Mouse (Mus musculus): ENCODE measurements around the gene Washc3.

Gene Washc3

DNA sequence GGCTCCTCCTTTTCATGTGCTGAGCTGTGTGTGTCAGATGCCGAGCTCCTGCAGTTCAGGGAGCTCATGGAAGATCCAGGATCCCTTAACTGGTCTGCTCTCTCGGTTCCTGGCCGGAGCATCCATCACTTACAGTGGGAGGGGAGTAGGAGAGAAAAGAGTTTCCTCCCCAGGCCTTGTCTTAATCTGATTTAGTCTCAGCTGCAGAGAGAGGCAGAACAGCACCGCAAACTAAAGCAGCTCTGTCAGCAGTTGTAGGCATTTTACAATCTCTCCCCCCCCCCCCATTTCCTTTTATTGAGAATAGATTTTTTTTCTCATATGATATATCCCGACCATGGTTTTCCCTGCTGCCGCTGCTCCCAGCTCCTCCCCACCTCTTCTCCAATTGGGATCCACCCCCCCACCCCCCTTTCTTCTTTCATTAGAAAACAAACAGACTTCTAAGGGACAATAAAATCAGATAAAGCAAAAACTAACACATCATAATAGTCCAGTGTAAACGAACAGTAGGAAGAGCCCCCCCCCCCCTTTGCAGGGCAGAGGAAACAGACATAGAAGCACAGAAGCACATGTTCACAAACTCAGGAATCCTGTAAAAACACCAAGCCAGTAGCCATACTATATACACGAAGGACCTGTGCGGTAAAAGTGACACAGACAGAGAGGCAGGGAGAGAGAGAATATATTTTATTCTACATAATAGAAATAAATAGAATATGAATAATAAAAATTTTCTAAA lies 51.4 kb downstream of the Washc3 start:
- no peak for ATAC-seq (ENCODE audit: insufficient number of reproducible peaks, low FRiP score, low TSS enrichment)

DNA sequence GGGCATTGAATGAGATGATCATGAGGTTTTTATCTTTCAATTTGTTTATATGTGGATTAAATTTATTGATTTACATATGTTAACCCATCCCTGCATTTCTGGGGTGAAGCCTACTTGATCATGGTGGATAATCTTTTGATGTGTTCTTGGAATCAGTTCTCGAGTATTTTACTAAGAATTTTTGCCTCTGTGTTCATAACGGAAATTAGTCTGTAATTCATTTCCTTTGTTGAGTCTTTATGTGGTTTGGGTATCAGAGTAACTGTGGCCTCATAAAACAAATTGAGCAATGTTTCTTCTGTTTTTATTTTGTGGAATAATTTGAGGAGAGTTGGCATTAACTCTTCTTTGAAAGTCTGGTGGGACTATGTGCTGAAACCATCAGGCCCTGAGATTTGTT lies 54.7 kb downstream of the Washc3 start:
- ATAC-seq (ENCODE audit: insufficient number of reproducible peaks, low FRiP score, low TSS enrichment) = no peak

DNA sequence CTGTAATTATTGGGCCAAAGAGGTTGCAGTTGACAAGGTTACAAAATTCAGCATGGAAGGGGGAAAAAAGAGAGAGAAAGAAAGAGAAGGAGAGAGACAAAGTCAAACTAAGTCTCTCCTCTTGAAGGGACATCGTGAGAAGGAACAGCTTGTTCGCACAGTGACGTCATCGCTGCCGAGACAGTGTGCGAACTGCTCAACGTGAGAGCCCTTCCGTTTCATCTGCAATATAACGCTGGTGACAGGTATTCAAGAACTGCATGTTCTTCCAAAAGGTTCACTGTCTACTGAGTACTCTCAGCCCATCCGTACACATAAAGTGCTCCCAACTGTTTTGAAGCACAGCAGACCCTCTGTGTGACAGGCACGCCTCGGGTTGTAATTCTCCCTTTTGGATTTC lies 59.4 kb downstream of the Washc3 start:
- no peak for ATAC-seq (ENCODE audit: insufficient number of reproducible peaks, low FRiP score, low TSS enrichment)

DNA sequence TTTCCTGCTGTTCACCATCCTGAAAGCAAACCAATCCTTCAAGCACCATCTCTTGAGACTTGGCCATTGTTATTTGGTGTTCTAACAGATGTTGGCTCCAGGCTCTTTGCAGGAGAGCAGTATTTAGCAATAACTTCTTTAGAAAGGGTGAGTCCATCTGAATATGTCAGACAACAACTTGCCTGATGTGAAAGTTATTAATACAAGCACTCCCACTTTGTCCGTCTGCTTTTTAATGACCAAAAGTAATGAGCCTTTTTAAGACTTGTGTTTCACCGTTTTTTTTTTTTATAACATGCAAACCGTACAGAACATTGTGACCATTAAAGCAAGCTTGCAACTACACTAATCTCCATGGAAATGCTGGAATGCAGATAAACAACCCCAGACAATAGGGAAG lies 60.3 kb downstream of the Washc3 start:
- ATAC-seq (ENCODE audit: insufficient number of reproducible peaks, low FRiP score, low TSS enrichment) = no peak

DNA sequence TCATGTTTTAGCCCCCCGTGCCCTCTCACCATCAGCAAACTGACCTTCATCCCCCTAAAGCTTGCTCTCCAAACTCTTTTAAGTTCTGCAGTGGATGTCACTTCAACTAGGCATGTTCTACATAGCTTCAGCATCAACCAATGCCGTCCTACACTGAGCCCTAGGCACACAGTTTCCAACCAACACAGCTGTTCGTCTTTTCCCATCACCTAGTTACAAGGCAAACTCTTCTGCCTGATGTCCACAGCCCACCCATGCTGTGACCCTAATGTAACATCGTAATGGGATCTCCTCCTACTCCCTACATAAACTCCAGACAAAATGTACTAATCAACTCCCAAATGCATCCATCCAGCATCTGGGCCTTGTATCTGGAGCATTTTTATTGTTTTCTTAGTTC lies 62.5 kb downstream of the Washc3 start:
- ATAC-seq (ENCODE audit: insufficient number of reproducible peaks, low FRiP score, low TSS enrichment) = no peak

GRCm38 (mm10) chr10:88274045-88274444 lies 73.2 kb downstream of the Washc3 start:
- no peak for ATAC-seq (ENCODE audit: insufficient number of reproducible peaks, low FRiP score, low TSS enrichment)

- no peak for ATAC-seq (ENCODE audit: insufficient number of reproducible peaks, low FRiP score, low TSS enrichment)
Observed at GRCm38 (mm10) chr10:88281699-88282098, 80.8 kb downstream of the Washc3 start.

DNA sequence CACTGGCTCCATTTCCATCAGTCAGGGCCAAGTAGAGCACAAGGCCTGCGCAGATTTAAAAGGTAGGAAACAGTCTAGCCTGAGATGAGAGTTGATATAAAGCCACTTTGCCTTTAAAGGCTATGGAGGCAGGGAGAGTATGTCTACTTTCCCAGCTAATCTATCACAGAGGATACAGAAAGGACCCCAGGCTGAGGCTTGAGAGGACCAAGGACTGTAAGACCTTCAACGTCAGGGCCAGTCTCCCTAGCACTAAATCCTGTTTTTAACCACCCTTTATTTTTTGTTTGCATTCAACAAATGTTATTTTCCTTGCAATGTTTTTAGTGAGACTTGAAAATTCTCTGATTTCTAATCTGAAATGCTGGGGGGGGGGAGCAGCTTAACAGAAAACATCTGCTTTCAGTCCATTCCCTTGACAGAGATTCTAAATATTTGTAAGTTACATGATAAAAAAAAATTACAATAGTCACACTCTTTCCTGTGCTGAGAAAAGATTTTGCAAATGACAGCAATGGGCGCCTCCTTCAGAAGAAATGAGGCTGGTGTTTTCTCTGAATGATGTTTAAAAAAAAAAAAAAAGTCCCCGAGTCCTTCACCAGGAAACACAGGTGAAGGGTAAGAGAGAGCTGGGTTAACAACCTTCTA lies 83.6 kb downstream of the Washc3 start:
- no peak for ATAC-seq (ENCODE audit: insufficient number of reproducible peaks, low FRiP score, low TSS enrichment)

DNA sequence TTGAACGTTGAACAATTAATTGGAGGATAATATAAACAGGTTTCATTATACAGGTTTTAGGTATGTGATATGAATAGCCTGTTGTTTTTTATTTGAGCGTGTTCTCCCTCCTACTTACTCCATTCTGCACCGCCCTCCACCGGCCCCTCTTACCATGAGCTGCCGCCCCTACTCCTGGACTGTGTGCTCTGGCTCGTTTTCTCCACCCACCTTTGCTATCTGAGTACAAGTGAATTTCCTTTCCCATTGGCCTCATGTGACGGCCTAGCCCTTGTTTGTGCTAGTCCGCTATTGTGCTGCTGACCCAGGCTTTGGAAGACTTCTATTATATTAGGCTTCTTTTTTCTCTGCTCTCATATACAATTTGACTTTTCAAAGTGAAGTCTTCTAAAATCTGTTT lies 86.4 kb downstream of the Washc3 start:
- ATAC-seq (ENCODE audit: insufficient number of reproducible peaks, low FRiP score, low TSS enrichment) = no peak

- ATAC-seq (ENCODE audit: insufficient number of reproducible peaks, low FRiP score, low TSS enrichment) = no peak
Observed at GRCm38 (mm10) chr10:88288061-88288460, 87.2 kb downstream of the Washc3 start.

DNA sequence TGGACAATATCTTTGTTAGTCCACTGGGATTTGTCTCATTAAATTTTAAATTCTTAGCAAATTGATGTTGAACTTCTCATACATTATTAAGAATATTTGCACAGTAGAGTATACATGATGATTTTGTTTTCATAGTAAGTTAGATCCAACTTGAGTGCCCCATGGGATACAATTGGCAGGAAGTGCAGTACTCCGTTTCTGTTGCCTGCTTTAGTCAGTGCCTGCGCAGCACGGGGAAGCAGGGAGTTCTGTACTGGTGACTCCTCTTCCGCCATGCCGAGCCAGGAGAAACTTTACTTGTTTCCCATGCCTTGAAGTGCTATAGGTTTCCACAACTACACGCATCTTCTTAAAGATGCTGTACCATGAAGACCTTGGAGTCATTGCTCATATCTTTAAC lies 94.2 kb downstream of the Washc3 start:
- no peak for ATAC-seq (ENCODE audit: insufficient number of reproducible peaks, low FRiP score, low TSS enrichment)

Data from cerebellum, adult (tissue).